Mouse (Mus musculus) MEL (cell line): ENCODE measurements around the gene Ces2h. TPM values are rescaled to one million over a fixed set of nuclear protein-coding genes. Genes with fewer than 3 reads are reported as not detected.
"Not testable (repeated sequence)": the region's sequence is repeated elsewhere in the genome, so short reads cannot be mapped to it uniquely, and the experiment has no call there.

ENCODE experiments used
- DNase-seq: peaks from one replicate; pipeline ENCODE4 v3.0.0; 2011; ENCODE audit warnings: low read depth, low spot score
- H3K27ac ChIP-seq: 2 replicates; pipeline ENCODE4 v1.5.1; 2012; ENCODE audit warnings: low read depth, mild to moderate bottlenecking, control low read depth, low read length, moderate library complexity; ENCODE audit not compliant: control insufficient read depth
- H3K27me3 ChIP-seq, 2 experiments: fragments of 150-350 bp in 1 of 2; sonication (generic) in 1 of 2; 2 replicates each; pipeline ENCODE4 v1.6.1; 2012; ENCODE audit warnings: low read length in 2 of 2, mild to moderate bottlenecking in 2 of 2, improper control_type of control experiment in 1 of 2, moderate library complexity in 1 of 2; ENCODE audit not compliant: insufficient read depth in 2 of 2, control insufficient read depth in 1 of 2
- H3K36me3 ChIP-seq, 2 experiments: 2 replicates each; pipeline ENCODE4 v1.6.1; 2012 to 2014; ENCODE audit warnings: low read length in 2 of 2, improper control_type of control experiment in 1 of 2, inconsistent platforms in 1 of 2, mild to moderate bottlenecking in 1 of 2; ENCODE audit not compliant: insufficient read depth in 2 of 2, control insufficient read depth in 1 of 2
- H3K4me1 ChIP-seq, 2 experiments: fragments of 150-350 bp in 1 of 2; sonication (generic) in 1 of 2; 2 replicates each; pipeline ENCODE4 v1.6.1; 2012; ENCODE audit warnings: low read length in 2 of 2, improper control_type of control experiment in 1 of 2, mild to moderate bottlenecking in 1 of 2; ENCODE audit not compliant: insufficient read depth in 2 of 2, control insufficient read depth in 1 of 2
- H3K4me3 ChIP-seq, 2 experiments: fragments of 150-350 bp in 1 of 2; sonication (generic) in 1 of 2; 2 replicates each; pipeline ENCODE4 v1.5.1; 2012; ENCODE audit warnings: low read depth in 2 of 2, low read length in 2 of 2, mild to moderate bottlenecking in 2 of 2, moderate library complexity in 2 of 2, control low read depth in 1 of 2, improper control_type of control experiment in 1 of 2; ENCODE audit not compliant: control insufficient read depth in 1 of 2, insufficient read depth in 1 of 2
- H3K79me2 ChIP-seq: 2 replicates; pipeline ENCODE4 v1.6.1; 2012; ENCODE audit warnings: mild to moderate bottlenecking, low read length, moderate library complexity; ENCODE audit not compliant: control insufficient read depth, poor library complexity, insufficient read depth
- H3K9ac ChIP-seq: 2 replicates; pipeline ENCODE4 v1.6.1; 2012; ENCODE audit warnings: low read depth, mild to moderate bottlenecking, control low read depth, low read length, moderate library complexity; ENCODE audit not compliant: control insufficient read depth, poor library complexity, severe bottlenecking
- H3K9me3 ChIP-seq: fragments of 150-350 bp; sonication (generic); replicated peaks from 2 replicates; pipeline ENCODE4 v1.6.1; 2012; ENCODE audit warnings: mild to moderate bottlenecking, low read length, improper control_type of control experiment, moderate library complexity; ENCODE audit not compliant: insufficient read depth
- BHLHE40 ChIP-seq: IDR thresholded peaks from 2 replicates; pipeline ENCODE4 v1.6.1; 2012; ENCODE audit warnings: low read depth, mild to moderate bottlenecking, inconsistent platforms, low read length, improper control_type of control experiment, borderline replicate concordance
- CHD2 ChIP-seq: IDR thresholded peaks from 2 replicates; pipeline ENCODE4 v1.6.1; 2011; ENCODE audit warnings: low read length, improper control_type of control experiment
- CTCF ChIP-seq, 3 experiments: IDR thresholded peaks in 2 of 3; conservative IDR thresholded peaks in 1 of 3; 2 replicates each; pipeline ENCODE4 v1.5.1; 2011 to 2012; ENCODE audit warnings: low read length in 3 of 3, low read depth in 2 of 3, mild to moderate bottlenecking in 2 of 3, improper control_type of control experiment in 1 of 3, inconsistent platforms in 1 of 3, mixed read lengths in 1 of 3, moderate library complexity in 1 of 3; ENCODE audit not compliant: control insufficient read depth in 1 of 3, insufficient read depth in 1 of 3, poor library complexity in 1 of 3, severe bottlenecking in 1 of 3
- EP300 ChIP-seq, 2 experiments: IDR thresholded peaks; 2 replicates each; pipeline ENCODE4 v1.6.1; 2011; ENCODE audit warnings: improper control_type of control experiment in 2 of 2, low read length in 2 of 2, low read depth in 1 of 2, mild to moderate bottlenecking in 1 of 2
- ETS1 ChIP-seq: IDR thresholded peaks from 2 replicates; pipeline ENCODE4 v1.6.1; 2012; ENCODE audit warnings: low read depth, mild to moderate bottlenecking, inconsistent platforms, low read length, improper control_type of control experiment, moderate library complexity
- GABPA ChIP-seq: IDR thresholded peaks from 2 replicates; pipeline ENCODE4 v1.6.1; 2012; ENCODE audit warnings: low read depth, mild to moderate bottlenecking, inconsistent platforms, low read length, improper control_type of control experiment, moderate library complexity
- HCFC1 ChIP-seq: IDR thresholded peaks from 2 replicates; pipeline ENCODE4 v1.6.1; 2012; ENCODE audit warnings: low read depth, mild to moderate bottlenecking, inconsistent platforms, low read length, improper control_type of control experiment, moderate library complexity
- JUND ChIP-seq: IDR thresholded peaks from 2 replicates; pipeline ENCODE4 v1.6.1; 2011; ENCODE audit warnings: low read depth, mild to moderate bottlenecking, improper control_type of control experiment, low read length
- KAT2A ChIP-seq: conservative IDR thresholded peaks from 2 replicates; pipeline ENCODE4 v1.6.1; 2012; ENCODE audit warnings: low read depth, low read length, improper control_type of control experiment, inconsistent platforms
- MAX ChIP-seq: IDR thresholded peaks from 2 replicates; pipeline ENCODE4 v1.6.1; 2011; ENCODE audit warnings: low read length, improper control_type of control experiment
- MEF2A ChIP-seq: IDR thresholded peaks from 2 replicates; pipeline ENCODE4 v1.6.1; 2014; ENCODE audit warnings: low read depth, mild to moderate bottlenecking, inconsistent platforms, low read length, improper control_type of control experiment; ENCODE audit not compliant: poor library complexity, insufficient replicate concordance, severe bottlenecking; ENCODE audit errors: extremely low read depth
- MYC ChIP-seq: IDR thresholded peaks from 2 replicates; pipeline ENCODE4 v1.6.1; 2011; ENCODE audit warnings: low read depth, mild to moderate bottlenecking, low read length, improper control_type of control experiment, moderate library complexity
- NELFE ChIP-seq: IDR thresholded peaks from 2 replicates; pipeline ENCODE4 v1.6.1; 2011; ENCODE audit warnings: low read depth, low read length, improper control_type of control experiment
- RAD21 ChIP-seq: IDR thresholded peaks from 2 replicates; pipeline ENCODE4 v1.6.1; 2011; ENCODE audit warnings: mild to moderate bottlenecking, low read depth, low read length, improper control_type of control experiment
- RCOR1 ChIP-seq: IDR thresholded peaks from 2 replicates; pipeline ENCODE4 v1.6.1; 2012; ENCODE audit warnings: low read depth, mild to moderate bottlenecking, inconsistent platforms, low read length, improper control_type of control experiment
- SMC3 ChIP-seq: IDR thresholded peaks from 2 replicates; pipeline ENCODE4 v1.6.1; 2011; ENCODE audit warnings: low read depth, low read length, improper control_type of control experiment
- TAL1 ChIP-seq: IDR thresholded peaks from 2 replicates; pipeline ENCODE4 v1.6.1; 2012; ENCODE audit warnings: mild to moderate bottlenecking, inconsistent platforms, low read length, moderate library complexity, mixed read lengths
- ZC3H11A ChIP-seq: IDR thresholded peaks from 2 replicates; pipeline ENCODE4 v1.6.1; 2012; ENCODE audit warnings: low read depth, mild to moderate bottlenecking, inconsistent platforms, low read length, improper control_type of control experiment
- ZKSCAN1 ChIP-seq: IDR thresholded peaks from 2 replicates; pipeline ENCODE4 v1.6.1; 2012; ENCODE audit warnings: low read depth, mild to moderate bottlenecking, inconsistent platforms, low read length, improper control_type of control experiment, moderate library complexity
- polyA plus RNA-seq, 2 experiments: library from polyadenylated mRNA; stranded (reverse) in 1 of 2; unstranded in 1 of 2; fragments of >175 nt in 1 of 2; fragments of >200 nt in 1 of 2; gene quantifications; 2 replicates each; pipeline versions ENCODE4 v1.2.1 to v1.2.4; 2012; ENCODE audit warnings: low replicate concordance in 2 of 2, low read depth in 1 of 2; ENCODE audit not compliant: insufficient read length in 2 of 2, insufficient read depth in 1 of 2, missing spikeins in 1 of 2
- total RNA-seq: library from RNA; depleted of rRNA; stranded (reverse); fragments of 300-350 nt; gene quantifications from 2 replicates; pipeline ENCODE4 v1.2.3, GENCODE M21; 2012

Gene Ces2h
- total and polyA plus RNA-seq, 3 experiments, result not detected

GRCm38 (mm10) chr8:105066761-105067160 is 66.1 kb downstream of the Ces2h start:
- TF ChIP-seq ZKSCAN1 (no peak), MYC (peak; percentile 52; the same call in 1 of the 2 replicates), RAD21 (peak; percentile 78), TAL1 (no peak), BHLHE40 (no peak), CTCF (IDR thresholded peaks at IDR 0.05 in 2 of 3, conservative IDR thresholded peaks at IDR 0.05 in 1 of 3; ENCODE audit: control insufficient read depth in 1 of 3, insufficient read depth in 1 of 3, low read depth in 2 of 3, low read length in 3 of 3, poor library complexity in 1 of 3, severe bottlenecking in 1 of 3) (peak; percentile 74 to 85 (median 76)), ZC3H11A (peak; percentile 48), NELFE (no peak), MAX (0 out of 2 replicates have a peak, but pooled peaks have one; percentile 19), KAT2A (no peak), SMC3 (peak; percentile 77)
- TF ChIP-seq, all 39 proteins: peak for 6
- no peak overlapping the region for H3K27ac ChIP-seq
- no peaks in the 10 kb centered on the region for H3K79me2 ChIP-seq
- no peak overlapping the region for H3K9ac ChIP-seq
- no peak overlapping the region for H3K4me3 ChIP-seq
- peak; percentile 75 for DNase-seq
- H3K4me1 ChIP-seq, result no peaks in the 10 kb centered on the region
- H3K9me3 ChIP-seq, result no peaks in the 10 kb centered on the region
- H3K36me3 ChIP-seq, result no peaks in the 10 kb centered on the region
- H3K27me3 ChIP-seq, result peaks cover 2 to 5% of the 10 kb centered on the region in 2 experiments; a peak in 2 of 4 replicates

- H3K4me3 ChIP-seq, H3K27me3 ChIP-seq, H3K27ac ChIP-seq, H3K9ac ChIP-seq, DNase-seq, H3K36me3 ChIP-seq, H3K9me3 ChIP-seq, H3K79me2 ChIP-seq, H3K4me1 ChIP-seq: not testable (repeated sequence)
These were observed 67.3 kb downstream of the Ces2h start for GRCm38 (mm10) chr8:105067905-105068304.

DNA sequence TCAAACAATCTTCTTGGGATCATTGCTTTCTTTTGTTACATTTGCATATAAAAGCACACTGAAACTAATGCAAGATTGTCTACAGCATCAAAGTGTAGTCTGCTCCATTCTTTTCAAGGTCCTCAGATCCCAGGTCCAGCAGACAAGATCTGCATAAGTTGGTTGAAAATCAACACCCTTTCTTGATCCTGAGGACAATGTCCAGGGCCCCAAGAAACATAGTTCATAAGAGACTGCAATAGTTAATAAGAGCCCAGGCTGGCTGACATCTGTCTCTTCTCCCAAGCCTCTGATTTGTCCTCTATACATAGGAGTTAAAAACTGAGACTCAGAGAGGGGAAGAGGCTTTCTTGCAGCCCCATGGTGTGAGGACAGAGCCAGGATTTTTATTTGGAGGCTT is 68.3 kb downstream of the Ces2h start:
- Histone ChIP-seq H3K27ac (no peak overlapping the region), H3K9me3 (no peaks in the 10 kb centered on the region), H3K27me3 (peaks cover 3 to 8% of the 10 kb centered on the region in 2 experiments; a peak in 3 of 4 replicates), H3K9ac (no peak overlapping the region), H3K4me1 (no peaks in the 10 kb centered on the region), H3K36me3 (no peaks in the 10 kb centered on the region), H3K79me2 (no peaks in the 10 kb centered on the region), H3K4me3 (no peak overlapping the region)
- no peak for DNase-seq
- TF ChIP-seq ETS1 (no peak), JUND (no peak), HCFC1 (no peak), MEF2A (no peak), RCOR1 (no peak), KAT2A (no peak), EP300 (IDR thresholded peaks at IDR 0.05; ENCODE audit: low read depth in 1 of 2, low read length in 2 of 2) (no peak), GABPA (no peak), CHD2 (no peak), SMC3 (no peak)
